Mouse (Mus musculus) cerebellum, postnatal 25 days (tissue): ENCODE data around the gene Calhm1.
A peak's percentile ranks its signal among the peaks of the same experiment; 100 is the strongest.
"Not testable (repeated sequence)": the region's sequence is repeated elsewhere in the genome, so short reads cannot be mapped to it uniquely, and the experiment has no call there.

ENCODE experiments used
- DNase-seq, 2 experiments: peaks; one replicate each; pipeline ENCODE4 v3.0.0; 2021; ENCODE audit warnings: mixed read lengths in 2 of 2

Gene Calhm1

GRCm38 (mm10) chr19:47151332-47152061, 7.4 kb upstream of the Calhm1 start:
- DNase-seq: peak; percentile 62 to 63

GRCm38 (mm10) chr19:47149854-47150253, 5.8 kb upstream of the Calhm1 start:
- no peak for DNase-seq

GRCm38 (mm10) chr19:47148267-47148847, 4.3 kb upstream of the Calhm1 start:
- no peak for DNase-seq

- DNase-seq: no peak
These were observed 1.6 kb downstream of the Calhm1 start for GRCm38 (mm10) chr19:47142438-47142837.

- DNase-seq: not testable (repeated sequence)
These were observed 4.4 kb downstream of the Calhm1 start for GRCm38 (mm10) chr19:47139611-47140010.

- peak; percentile 17 to 29 for DNase-seq
These were observed 6.2 kb downstream of the Calhm1 start, which contains the start of gene Calhm2 for GRCm38 (mm10) chr19:47137771-47138421. TSS of gene Calhm2 (minus strand) at chr19:47138294.

- DNase-seq: peak; percentile 26 to 51
These were observed 6.9 kb downstream of the Calhm1 start for GRCm38 (mm10) chr19:47137051-47137581.

- no peak for DNase-seq
These were observed 7.9 kb downstream of the Calhm1 start for GRCm38 (mm10) chr19:47136170-47136569.

GRCm38 (mm10) chr19:47135568-47135967, 8.5 kb downstream of the Calhm1 start:
- no peak for DNase-seq

GRCm38 (mm10) chr19:47133161-47133560, 10.9 kb downstream of the Calhm1 start:
- DNase-seq: no peak

- no peak for DNase-seq
These were observed 13.4 kb downstream of the Calhm1 start for GRCm38 (mm10) chr19:47130551-47131125.

GRCm38 (mm10) chr19:47128835-47129234, 15.2 kb downstream of the Calhm1 start:
- no peak for DNase-seq

- no peak for DNase-seq
These were observed 15.9 kb downstream of the Calhm1 start for GRCm38 (mm10) chr19:47128164-47128563.

- DNase-seq: peak in 1 of 2 experiments; percentile 53
These were observed 21.3 kb downstream of the Calhm1 start for GRCm38 (mm10) chr19:47122802-47123201.

- DNase-seq: peak in 1 of 2 experiments; percentile 25
These were observed 23.0 kb downstream of the Calhm1 start for GRCm38 (mm10) chr19:47121054-47121453.

- no peak for DNase-seq
These were observed 25.4 kb downstream of the Calhm1 start for GRCm38 (mm10) chr19:47118634-47119033.

GRCm38 (mm10) chr19:47104641-47105271, 39.3 kb downstream of the Calhm1 start:
- no peak for DNase-seq

- DNase-seq: no peak
These were observed 43.0 kb downstream of the Calhm1 start for GRCm38 (mm10) chr19:47101080-47101479.
